Mouse (Mus musculus) erythroid progenitor cell, adult 5-6 weeks (primary cell): ENCODE data around the gene Slc25a22. TPM values are rescaled to one million over a fixed set of nuclear protein-coding genes. Genes with fewer than 3 reads are reported as not detected.
"Not testable (repeated sequence)": the region's sequence is repeated elsewhere in the genome, so short reads cannot be mapped to it uniquely, and the experiment has no call there.

ENCODE experiments used
- ATAC-seq: replicated peaks from 2 replicates; pipeline ENCODE4 v1.8.0; 2016; ENCODE audit warnings: moderate number of reproducible peaks, mild to moderate bottlenecking, moderate TSS enrichment, inconsistent platforms; ENCODE audit not compliant: poor library complexity, low FRiP score, severe bottlenecking
- total RNA-seq, 2 experiments: library from RNA; stranded (forward) in 1 of 2; stranded (reverse) in 1 of 2; fragments of 150-400 nt in 1 of 2; fragments of 186-747, 209-891 nt in 1 of 2; gene quantifications; 2 replicates each; pipeline versions ENCODE4 v1.2.3 to v1.2.4; 2015 to 2017; ENCODE audit warnings: low replicate concordance in 2 of 2

The Slc25a22 gene
- total RNA-seq, 2 experiments from 2014 or later: 1.4 to 37.3 TPM

GRCm38 (mm10) chr7:141460391-141461113 is 22.9 kb upstream of the Slc25a22 start, which contains the start of gene Cracr2b:
TSS of gene Cracr2b (plus strand) at chr7:141461094.
- ATAC-seq: no peak

DNA sequence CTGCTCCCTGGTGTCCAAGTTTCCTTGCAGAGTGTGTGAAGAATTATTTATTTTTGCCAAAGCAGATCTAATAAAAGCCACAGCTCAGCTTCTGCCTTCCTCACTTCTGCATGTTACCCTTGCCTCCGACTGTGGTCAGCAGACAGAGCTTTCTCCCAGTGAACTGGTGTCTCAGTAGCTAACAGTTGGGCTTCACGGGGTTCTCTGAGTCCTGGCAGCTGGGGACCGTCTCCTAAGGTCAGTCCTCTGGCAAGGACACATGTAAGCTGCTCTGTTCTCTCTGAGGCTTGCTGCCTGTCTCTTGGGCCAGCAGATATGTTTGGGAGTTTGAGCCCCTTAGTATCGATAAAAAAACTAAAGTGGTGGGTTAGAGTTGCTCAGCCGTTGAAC is 22.3 kb upstream of the Slc25a22 start:
- no peak for ATAC-seq

DNA sequence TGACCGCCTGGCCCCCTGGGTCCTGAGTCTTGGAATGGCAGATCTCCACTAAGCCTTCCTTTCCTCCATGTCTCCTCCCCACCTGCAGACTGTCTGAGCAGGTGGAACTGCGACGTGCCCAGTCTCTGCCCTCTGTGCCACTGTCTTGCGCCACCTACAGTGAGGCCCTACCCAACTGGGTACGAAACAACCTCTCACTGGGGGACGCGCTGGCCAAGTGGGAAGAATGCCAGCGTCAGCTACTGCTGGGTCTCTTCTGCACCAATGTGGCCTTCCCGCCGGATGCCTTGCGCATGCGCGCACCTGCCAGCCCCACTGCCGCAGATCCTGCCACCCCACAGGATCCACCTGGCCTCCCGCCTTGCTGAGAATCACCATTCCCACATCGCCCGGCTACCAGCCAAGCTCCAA is 21.6 kb upstream of the Slc25a22 start:
- no peak for ATAC-seq

DNA sequence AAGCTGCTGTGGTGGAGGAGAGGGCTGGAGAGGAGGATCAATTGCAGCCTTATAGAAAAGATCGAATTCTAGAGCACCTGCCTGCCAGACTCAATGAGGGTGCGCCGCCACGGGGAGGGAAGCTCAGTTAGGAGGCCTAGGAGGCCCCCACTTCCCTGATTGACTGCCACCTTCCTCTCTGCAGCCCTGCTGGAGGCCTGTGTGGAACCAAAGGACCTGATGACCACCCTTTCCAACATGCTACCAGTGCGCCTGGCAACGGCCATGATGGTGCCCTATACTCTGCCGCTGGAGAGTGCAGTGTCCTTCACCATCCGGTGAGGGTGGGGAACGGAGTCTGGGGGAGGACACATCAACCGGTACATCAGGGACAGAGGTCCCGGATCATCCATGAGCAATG is 21.0 kb upstream of the Slc25a22 start:
- no peak for ATAC-seq

DNA sequence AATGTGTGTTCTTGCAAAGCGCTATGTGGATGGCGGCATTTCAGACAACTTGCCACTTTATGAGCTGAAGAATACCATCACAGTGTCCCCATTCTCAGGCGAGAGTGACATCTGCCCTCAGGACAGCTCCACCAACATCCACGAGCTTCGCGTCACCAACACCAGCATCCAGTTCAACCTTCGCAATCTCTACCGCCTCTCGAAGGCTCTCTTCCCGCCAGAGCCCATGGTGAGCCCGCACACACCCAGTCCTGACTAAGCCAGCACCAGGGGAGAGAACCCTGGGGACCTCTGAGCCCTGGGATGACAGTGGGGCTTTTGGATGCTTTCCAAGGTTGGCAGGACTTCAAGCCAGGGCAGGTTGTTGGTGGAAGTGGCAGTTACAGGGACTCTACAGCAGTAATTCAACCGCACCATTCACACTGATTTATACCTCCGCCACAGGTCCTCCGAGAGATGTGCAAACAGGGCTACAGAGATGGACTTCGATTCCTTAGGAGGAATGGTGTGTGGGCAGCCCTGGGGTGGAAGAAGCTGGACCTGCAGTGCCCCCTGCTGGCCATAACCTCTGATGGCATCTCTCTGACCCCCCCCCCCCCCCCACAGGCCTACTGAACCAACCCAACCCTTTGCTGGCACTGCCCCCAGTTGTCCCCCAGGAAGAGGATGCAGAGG is 20.4 kb upstream of the Slc25a22 start:
- no peak for ATAC-seq

- ATAC-seq: no peak
Measured at GRCm38 (mm10) chr7:141457236-141457635, 19.5 kb upstream of the Slc25a22 start.

- ATAC-seq: no peak
Measured at GRCm38 (mm10) chr7:141456739-141457138, 19.0 kb upstream of the Slc25a22 start.

GRCm38 (mm10) chr7:141455610-141456314 is 18.1 kb upstream of the Slc25a22 start:
- ATAC-seq: peak; percentile 73

GRCm38 (mm10) chr7:141454967-141455551 is 17.4 kb upstream of the Slc25a22 start, which contains the start of gene Pnpla2:
TSS of gene Pnpla2 (plus strand) at chr7:141455198.
- ATAC-seq: peak; percentile 87

- ATAC-seq: no peak
Measured at GRCm38 (mm10) chr7:141453636-141454035, 15.9 kb upstream of the Slc25a22 start.

DNA sequence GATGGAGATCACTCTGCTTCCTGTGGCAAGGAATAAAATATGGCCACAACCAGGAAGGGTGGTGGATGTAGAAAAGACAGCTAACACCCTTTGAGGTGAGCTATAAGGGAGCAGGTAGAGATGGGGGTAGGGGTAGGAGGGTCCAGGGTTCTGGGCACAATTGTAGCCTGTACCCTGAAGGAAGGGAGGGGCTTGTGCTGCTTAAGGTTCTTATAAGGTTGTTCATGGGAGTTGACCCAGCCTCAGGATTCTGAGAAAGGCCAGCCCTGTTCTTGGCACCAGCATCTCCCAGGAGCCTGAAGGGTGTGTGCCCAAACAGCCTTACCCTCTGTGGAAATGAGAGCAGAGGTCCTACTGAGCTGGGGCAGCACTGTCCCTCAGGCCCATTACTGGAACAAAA is 14.2 kb upstream of the Slc25a22 start:
- no peak for ATAC-seq

- peak; percentile 88 for ATAC-seq
Measured at GRCm38 (mm10) chr7:141447110-141447991, 9.7 kb upstream of the Slc25a22 start, which contains the start of gene Rplp2. TSS of gene Rplp2 (plus strand) at chr7:141447370.

- not testable (repeated sequence) for ATAC-seq
Measured at GRCm38 (mm10) chr7:141446374-141446773, 8.7 kb upstream of the Slc25a22 start.

DNA sequence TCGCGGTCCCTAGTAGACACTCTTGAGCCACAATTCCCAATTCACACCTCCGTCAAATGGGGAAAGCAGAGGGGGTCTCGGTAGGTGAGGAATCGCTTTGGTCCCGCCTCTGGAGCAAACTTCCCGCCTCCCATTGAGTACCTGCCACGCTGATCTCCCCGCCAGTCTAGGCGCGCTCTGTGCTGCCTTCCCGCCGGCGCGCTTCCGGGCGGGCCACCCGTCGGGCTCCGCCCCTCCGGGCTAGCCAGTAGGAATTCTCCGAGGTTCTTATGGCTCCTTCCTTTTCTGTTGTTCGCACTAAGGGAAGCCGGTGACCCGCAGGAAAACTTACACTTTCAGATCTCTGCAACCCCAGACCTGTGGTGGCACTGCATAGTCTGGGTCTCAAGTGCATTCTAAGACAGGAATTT is 6.1 kb upstream of the Slc25a22 start, which contains the start of gene Pidd1:
TSS of gene Pidd1 (minus strand) at position 198 of the 410 bp plus-strand sequence.
- peak; percentile 72 for ATAC-seq

DNA sequence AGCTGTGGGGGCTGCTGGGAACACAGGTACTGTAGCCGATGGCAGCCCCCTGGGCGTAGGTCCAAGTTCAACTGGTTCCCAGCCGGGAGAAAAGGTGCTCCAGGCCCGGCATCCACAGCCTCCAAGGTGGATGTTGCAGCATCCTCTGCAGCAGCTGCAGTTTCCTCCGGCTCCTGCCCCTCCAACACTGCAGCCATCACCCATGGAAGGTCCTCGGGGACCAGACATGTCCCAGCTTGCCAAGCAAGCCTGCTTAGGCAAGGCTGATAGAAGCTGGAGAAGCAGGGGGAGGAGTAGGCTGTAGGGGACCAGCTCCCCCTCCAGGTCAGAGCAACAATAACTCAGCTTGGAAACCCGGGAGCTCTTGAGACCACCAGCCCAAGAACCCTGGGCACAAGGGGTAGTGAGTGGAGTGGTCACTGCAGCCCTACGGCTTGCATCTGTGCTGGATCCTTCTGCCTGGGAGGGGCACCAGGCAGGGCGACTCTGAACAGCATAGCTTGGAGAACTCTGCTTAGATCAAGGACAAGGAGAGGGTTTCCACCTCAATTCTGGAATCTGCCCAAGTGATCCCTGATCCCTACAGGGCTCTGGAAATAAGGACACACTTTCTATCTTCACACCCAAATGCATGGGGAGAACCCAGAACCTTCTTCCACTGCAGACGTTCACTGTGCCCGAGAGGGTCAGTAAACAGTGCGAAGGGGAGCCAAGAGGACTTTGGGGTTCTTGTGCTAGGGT is 5.6 kb upstream of the Slc25a22 start:
- peak; percentile 40 for ATAC-seq

GRCm38 (mm10) chr7:141442199-141442598 is 4.5 kb upstream of the Slc25a22 start:
- ATAC-seq: no peak

- no peak for ATAC-seq
Measured at GRCm38 (mm10) chr7:141441460-141441859, 3.8 kb upstream of the Slc25a22 start.

GRCm38 (mm10) chr7:141440613-141441012 is 2.9 kb upstream of the Slc25a22 start:
- ATAC-seq: no peak
